Mouse (Mus musculus): Measurements from ENCODE around the gene Elmo3. TPM values are rescaled to one million over a fixed set of nuclear protein-coding genes. Genes with fewer than 3 reads are reported as not detected.
"Not testable (repeated sequence)": the region's sequence is repeated elsewhere in the genome, so short reads cannot be mapped to it uniquely, and the experiment has no call there.

Elmo3 gene
- total and polyA plus RNA-seq, 3 experiments = 5.3 to 15.4 (median 6.5) TPM

- DNase-seq = peak; percentile 69
These were observed 28.9 kb upstream of the Elmo3 start for GRCm38 (mm10) chr8:105276292-105277120.

GRCm38 (mm10) chr8:105278911-105279334 is 26.5 kb upstream of the Elmo3 start:
- peak; percentile 95 for DNase-seq

GRCm38 (mm10) chr8:105280567-105280966 is 24.8 kb upstream of the Elmo3 start:
- DNase-seq = no peak

- no peak for DNase-seq
These were observed 23.6 kb upstream of the Elmo3 start for GRCm38 (mm10) chr8:105281821-105282220.

- DNase-seq = no peak
These were observed 23.2 kb upstream of the Elmo3 start for GRCm38 (mm10) chr8:105282239-105282638.

- peak; percentile 74 for DNase-seq
These were observed 22.3 kb upstream of the Elmo3 start for GRCm38 (mm10) chr8:105283074-105283473.

GRCm38 (mm10) chr8:105285514-105285913 is 19.9 kb upstream of the Elmo3 start:
- no peak for DNase-seq

GRCm38 (mm10) chr8:105286907-105287306 is 18.5 kb upstream of the Elmo3 start:
- DNase-seq = no peak

- DNase-seq = no peak
These were observed 17.2 kb upstream of the Elmo3 start for GRCm38 (mm10) chr8:105288231-105288630.

GRCm38 (mm10) chr8:105288958-105289732 is 16.3 kb upstream of the Elmo3 start:
- peak; percentile 94 for DNase-seq

- peak; percentile 59 for DNase-seq
These were observed 15.5 kb upstream of the Elmo3 start, which contains the start of gene 4931428F04Rik for GRCm38 (mm10) chr8:105289805-105290460. TSS of gene 4931428F04Rik (minus strand) at chr8:105289864.

- peak; percentile 86 for DNase-seq
These were observed 14.7 kb upstream of the Elmo3 start for GRCm38 (mm10) chr8:105290554-105291314.

- DNase-seq = not testable (repeated sequence)
These were observed 14.0 kb upstream of the Elmo3 start for GRCm38 (mm10) chr8:105291364-105291763.

- DNase-seq = not testable (repeated sequence)
These were observed 13.6 kb upstream of the Elmo3 start for GRCm38 (mm10) chr8:105291802-105292201.

GRCm38 (mm10) chr8:105292471-105292870 is 12.9 kb upstream of the Elmo3 start:
- peak; percentile 35 for DNase-seq

- no peak for DNase-seq
These were observed 12.0 kb upstream of the Elmo3 start for GRCm38 (mm10) chr8:105293405-105293804.

- no peak for DNase-seq
These were observed 10.6 kb upstream of the Elmo3 start for GRCm38 (mm10) chr8:105294776-105295175.

- peak; percentile 30 for DNase-seq
These were observed 10.1 kb upstream of the Elmo3 start for GRCm38 (mm10) chr8:105295256-105295655.

- peak; percentile 85 for DNase-seq
These were observed 9.4 kb upstream of the Elmo3 start, which contains the start of gene Exoc3l for GRCm38 (mm10) chr8:105295895-105296573. TSS of gene Exoc3l (minus strand) at chr8:105296101.

- DNase-seq = peak; percentile 96
These were observed 7.7 kb upstream of the Elmo3 start, which contains the start of gene E2f4 for GRCm38 (mm10) chr8:105297511-105298192. TSS of gene E2f4 (plus strand) at chr8:105297663.

Measured in adrenal gland, adult 2 months (tissue).